Mouse (Mus musculus) c-Kit-positive CD71-negative TER-119-negative erythroid progenitor cells, embryonic 14.5 days (primary cell): ENCODE data around the gene Olfr846.

Experiments used
- DNase-seq: peaks from one replicate; pipeline ENCODE4 v3.0.0-alpha.2; 2013; ENCODE audit warnings: low read depth

The Olfr846 gene

DNA sequence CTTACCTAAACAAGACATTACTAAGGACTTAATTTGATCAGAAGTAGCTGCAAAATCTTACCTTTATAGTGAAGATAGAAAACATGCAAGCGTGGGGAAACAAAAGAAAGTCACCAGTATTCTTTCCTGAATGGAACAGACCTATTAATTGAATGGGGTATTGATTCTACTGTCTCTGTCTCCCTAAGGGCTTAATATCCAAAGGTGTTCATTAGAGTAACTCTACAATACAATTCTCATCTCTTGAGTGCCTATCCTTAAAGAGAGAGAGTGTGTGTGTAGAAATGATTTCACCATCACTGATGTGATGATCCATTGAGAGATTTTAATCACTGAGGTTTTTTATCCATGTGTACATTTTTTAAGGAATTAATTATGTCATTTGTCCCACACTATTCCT is at the start of gene Olfr846:
Gene Olfr846 (minus strand): TSS at position 101 of the 400 bp plus-strand sequence.
- no peak for DNase-seq

DNA sequence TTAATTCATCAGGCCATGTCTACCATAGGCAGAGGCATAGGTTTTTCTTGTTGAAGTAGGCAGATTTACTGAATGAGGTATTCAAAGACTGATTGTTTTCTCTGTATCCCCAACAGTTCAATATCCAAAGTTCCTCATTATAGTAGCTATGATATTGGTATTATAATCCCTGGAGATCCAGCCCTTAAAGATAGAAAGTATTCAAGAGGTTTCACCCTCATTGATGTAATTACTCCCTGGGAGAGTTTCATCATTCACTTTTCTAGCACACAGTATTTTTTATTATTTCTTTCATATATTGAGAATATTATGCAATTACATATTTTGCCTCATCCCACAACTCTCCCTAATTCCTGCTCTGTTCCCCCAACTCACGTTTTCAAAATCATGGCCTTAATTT is 14.8 kb upstream of the Olfr846 start, which contains the start of gene Olfr847:
Gene Olfr847 (minus strand): TSS at position 101 of the 400 bp plus-strand sequence.
- DNase-seq, result no peak

DNA sequence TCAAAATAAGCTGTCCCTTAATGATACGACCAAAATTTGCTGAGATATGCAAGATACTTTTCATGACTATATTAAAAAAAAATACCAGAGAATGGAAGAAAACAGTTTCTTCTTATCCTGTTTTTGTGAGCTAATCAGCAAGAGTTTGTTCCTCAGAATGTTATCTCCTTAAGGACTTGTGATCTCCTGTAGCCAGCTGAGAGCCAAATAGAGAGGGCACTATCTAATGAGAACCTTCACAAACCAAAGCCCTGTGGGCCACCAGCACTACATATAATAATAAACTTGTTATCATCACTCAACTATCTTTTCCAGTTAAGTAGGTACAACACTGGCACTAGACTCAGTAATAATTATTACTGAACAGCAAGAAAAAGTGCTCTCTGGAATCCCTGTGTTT is 27.6 kb downstream of the Olfr846 start, which contains the start of gene Olfr845:
Gene Olfr845 (plus strand): TSS at position 301 of the 400 bp plus-strand sequence.
- no peak for DNase-seq

DNA sequence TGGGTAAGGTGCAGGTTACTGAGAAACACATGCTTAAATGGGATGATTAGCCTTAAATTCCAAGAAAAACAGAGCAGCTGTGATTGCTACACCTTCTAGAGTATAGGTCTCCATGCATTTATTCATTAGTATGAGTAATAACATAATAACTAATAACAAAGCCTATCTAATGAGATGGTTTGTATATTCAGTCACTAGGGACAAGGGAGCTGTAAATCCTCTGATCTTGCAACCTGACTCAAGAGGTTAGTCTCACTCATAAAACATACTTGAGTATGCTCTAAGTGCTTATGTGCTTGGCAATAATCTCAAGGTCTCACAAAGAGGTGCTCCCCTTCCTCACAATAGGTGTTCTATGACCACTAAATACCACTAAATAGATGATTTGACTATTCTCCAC is 47.8 kb downstream of the Olfr846 start, which contains the start of gene Olfr844:
Gene Olfr844 (plus strand): TSS at position 301 of the 400 bp plus-strand sequence.
- no peak for DNase-seq
